Mouse (Mus musculus) Patski (cell line): ENCODE measurements around the gene Mccc2. TPM values are rescaled to one million over a fixed set of nuclear protein-coding genes. Genes with fewer than 3 reads are reported as not detected.
"Not testable (repeated sequence)": the region's sequence is repeated elsewhere in the genome, so short reads cannot be mapped to it uniquely, and the experiment has no call there.

ENCODE experiments used
- ATAC-seq: fragments of 100-300 bp; one replicate; pipeline ENCODE4 v1.8.0; 2021
- CTCF ChIA-PET: fragments of 350-600 bp; sonication (Branson Sonifier 250); formaldehyde crosslinking; loops from one replicate; lab custom pipeline; 2022; ENCODE audit warnings: inconsistent platforms; lab: Charles Lee
- POLR2A ChIA-PET: fragments of 350-600 bp; sonication (Branson Sonifier 250); formaldehyde crosslinking; loops from one replicate; lab custom pipeline; 2022; ENCODE audit warnings: antibody characterized with exemption, inconsistent platforms; lab: Charles Lee
- DNase-seq: peaks from one replicate; pipeline ENCODE4 v3.0.0-alpha.2; 2011; ENCODE audit warnings: low read depth, low spot score
- H3K27me3 ChIP-seq: fragments of 371-371 bp; one replicate; pipeline ENCODE4 v1.5.1; 2021
- CTCF ChIP-seq: fragments of 100-300 bp; IDR thresholded peaks from one replicate; pipeline ENCODE4 v1.5.1; 2021
- in situ Hi-C: fragments of 300-500 bp; cut with MboI; formaldehyde crosslinking; loops from 3 replicates; pipeline ENCODE4 v1.11.1; 2018; ENCODE audit warnings: low pct_unique_long_range_greater_than_20kb, mixed read lengths
- polyA plus RNA-seq: library from polyadenylated mRNA; unstranded; gene quantifications from one replicate; pipeline ENCODE4 v1.2.3, GENCODE M21; 2021

Gene Mccc2
- polyA plus RNA-seq: 55.0 TPM

- peak; percentile 100 for ATAC-seq
- H3K27me3 ChIP-seq: no peaks in the 10 kb centered on the region
- TF ChIP-seq CTCF: no peak
- ChIA-PET CTCF (interaction anchor here (1.1 to 3.4 kb wide), 4 partner anchors 8 to 156 kb away, joined by 4 to 19 read pairs (median 6); no protein-coding TSS in a partner anchor), POLR2A (interaction anchor here (0.9 kb wide), 1 partner anchor 14 kb away, joined by 3 read pairs; no protein-coding TSS in a partner anchor)
- peak; percentile 70 for DNase-seq
- in situ Hi-C loops: no loop called here
Measured at GRCm38 (mm10) chr13:100014906-100015895, at the start of gene Mccc2. TSS of gene Mccc2 (minus strand) at chr13:100015639.

GRCm38 (mm10) chr13:100063936-100064335 is 48.5 kb upstream of the Mccc2 start:
- no peak for DNase-seq
- no peak for TF ChIP-seq CTCF
- ATAC-seq: no peak

GRCm38 (mm10) chr13:100057738-100058137 is 42.3 kb upstream of the Mccc2 start:
- H3K27me3 ChIP-seq, in situ Hi-C loops, ATAC-seq, POLR2A ChIA-PET, DNase-seq: not testable (repeated sequence)
- CTCF ChIA-PET: interaction anchor here (1.4 kb wide), 1 partner anchor 38 kb away, joined by 4 read pairs; no protein-coding TSS in a partner anchor

More at GRCm38 (mm10) chr13:100063936-100064335, 48.5 kb upstream of the Mccc2 start:
- POLR2A ChIA-PET: no interaction called here
- in situ Hi-C loops: no loop called here
- CTCF ChIA-PET: interaction anchor here (0.8 kb wide), 1 partner anchor 31 kb away, joined by 3 read pairs; no protein-coding TSS in a partner anchor
- H3K27me3 ChIP-seq: no peaks in the 10 kb centered on the region

- DNase-seq: no peak
- in situ Hi-C loops: no loop called here
- ChIA-PET CTCF (no interaction called here), POLR2A (no interaction called here)
- ATAC-seq: no peak
- TF ChIP-seq CTCF: no peak
- no peaks in the 10 kb centered on the region for H3K27me3 ChIP-seq
Measured at GRCm38 (mm10) chr13:100026013-100026412, 10.6 kb upstream of the Mccc2 start.

GRCm38 (mm10) chr13:100016891-100017290 is 1.5 kb upstream of the Mccc2 start:
- TF ChIP-seq CTCF: no peak
- POLR2A ChIA-PET: no interaction called here
- CTCF ChIA-PET: interaction anchor here (1.0 to 3.4 kb wide), 2 partner anchors 14 to 23 kb away, joined by 3 to 19 read pairs; no protein-coding TSS in a partner anchor
- ATAC-seq (no peak), DNase-seq (no peak)
- in situ Hi-C loops: no loop called here
- no peaks in the 10 kb centered on the region for H3K27me3 ChIP-seq

- ATAC-seq (peak; percentile 9), DNase-seq (no peak)
- H3K27me3 ChIP-seq: no peaks in the 10 kb centered on the region
- in situ Hi-C loops: no loop called here
- TF ChIP-seq CTCF: no peak
- ChIA-PET CTCF (interaction anchor here (1.0 to 3.4 kb wide), 4 partner anchors 9 to 157 kb away, joined by 3 to 19 read pairs (median 6); no protein-coding TSS in a partner anchor), POLR2A (interaction anchor here (0.9 kb wide), 1 partner anchor 14 kb away, joined by 3 read pairs; no protein-coding TSS in a partner anchor)
Measured at GRCm38 (mm10) chr13:100015937-100016336, 498 bp upstream of the Mccc2 start.

GRCm38 (mm10) chr13:100005911-100006496 is 9.4 kb downstream of the Mccc2 start:
- POLR2A ChIA-PET: no interaction called here
- in situ Hi-C loops: no loop called here
- no peak for DNase-seq

GRCm38 (mm10) chr13:100001790-100002196 is 13.6 kb downstream of the Mccc2 start:
- DNase-seq (peak; percentile 54), ATAC-seq (peak; percentile 84)
- H3K27me3 ChIP-seq: no peaks in the 10 kb centered on the region
- ChIA-PET POLR2A (interaction anchor here (0.6 to 0.7 kb wide), 2 partner anchors 14 to 100 kb away, joined by 3 read pairs; partner anchors contain the start of gene Mccc2), CTCF (interaction anchor here (0.6 to 2.6 kb wide), 9 partner anchors 9 to 143 kb away, joined by 3 to 19 read pairs (median 3); partner anchors contain the start of gene Mccc2)
- in situ Hi-C loops: no loop called here
- TF ChIP-seq CTCF: peak; percentile 92

More at GRCm38 (mm10) chr13:100005911-100006496, 9.4 kb downstream of the Mccc2 start:
- H3K27me3 ChIP-seq: no peaks in the 10 kb centered on the region
- CTCF ChIA-PET: interaction anchor here (1.2 kb wide), 1 partner anchor 8 kb away, joined by 4 read pairs; no protein-coding TSS in a partner anchor
- no peak for ATAC-seq
- no peak for TF ChIP-seq CTCF

- in situ Hi-C loops: no loop called here
- DNase-seq (no peak), ATAC-seq (no peak)
- TF ChIP-seq CTCF: no peak
- H3K27me3 ChIP-seq: no peaks in the 10 kb centered on the region
- POLR2A ChIA-PET: interaction anchor here (0.6 kb wide), 1 partner anchor 46 kb away, joined by 6 read pairs; no protein-coding TSS in a partner anchor
- CTCF ChIA-PET: no interaction called here
Measured at GRCm38 (mm10) chr13:99999078-99999477, 16.4 kb downstream of the Mccc2 start.

- in situ Hi-C loops: no loop called here
- POLR2A ChIA-PET: no interaction called here
- CTCF ChIA-PET: no interaction called here
- ATAC-seq: no peak
- no peak for DNase-seq
- H3K27me3 ChIP-seq: no peaks in the 10 kb centered on the region
- TF ChIP-seq CTCF: peak; percentile 67
Measured at GRCm38 (mm10) chr13:99998099-99998498, 17.3 kb downstream of the Mccc2 start.
